Mouse (Mus musculus) cerebellum, adult 2 months (tissue): ENCODE measurements around the gene Kcnb1. TPM values are rescaled to one million over a fixed set of nuclear protein-coding genes. Genes with fewer than 3 reads are reported as not detected.
A peak's percentile ranks its signal among the peaks of the same experiment; 100 is the strongest.

Source experiments
- DNase-seq, 2 experiments: peaks; one replicate each; pipeline ENCODE4 v3.0.0; 2021
- H3K27ac ChIP-seq: fragments of 200-500 bp; 2 replicates; pipeline ENCODE4 v1.5.1; 2012; ENCODE audit warnings: low read length, control low read depth, inconsistent platforms; ENCODE audit not compliant: insufficient read depth
- H3K27me3 ChIP-seq: fragments of 200-500 bp; 2 replicates; pipeline ENCODE4 v1.6.1; 2012; ENCODE audit warnings: inconsistent platforms, mild to moderate bottlenecking, low read length, moderate library complexity; ENCODE audit not compliant: control insufficient read depth, insufficient read depth
- H3K4me1 ChIP-seq: fragments of 200-500 bp; 2 replicates; pipeline ENCODE4 v1.6.1; 2011; ENCODE audit warnings: low read length; ENCODE audit not compliant: control insufficient read depth, insufficient read depth
- H3K4me3 ChIP-seq: fragments of 200-500 bp; replicated peaks from 2 replicates; pipeline ENCODE3; 2011; ENCODE audit warnings: mild to moderate bottlenecking, low read depth, low read length, control low read depth; ENCODE audit not compliant: insufficient read depth
- CTCF ChIP-seq: fragments of 200-500 bp; IDR thresholded peaks from 2 replicates; pipeline ENCODE4 v1.5.1; 2011; ENCODE audit warnings: low read depth, mild to moderate bottlenecking, control low read depth, low read length, moderate library complexity, borderline replicate concordance; ENCODE audit not compliant: insufficient read depth
- POLR2A ChIP-seq: fragments of 200-500 bp; IDR thresholded peaks from 2 replicates; pipeline ENCODE4 v1.6.1; 2011; ENCODE audit warnings: low read length, control low read depth, borderline replicate concordance; ENCODE audit not compliant: insufficient read depth
- WGBS: fragments of 180-500 bp; shearing (Covaris S2); methylation state at CpG from one replicate; pipeline ENCODE4 v1.1.7; 2018; 5-methylcytosine and 5-hydroxymethylcytosine counted together
- polyA plus RNA-seq: library from polyadenylated mRNA; depleted of rRNA; stranded (reverse); fragments of >200 nt; gene quantifications from 2 replicates; pipeline ENCODE4 v1.2.3, GENCODE M21; 2012

Gene Kcnb1
- polyA plus RNA-seq, 1 experiment, result 9.2 TPM

DNA sequence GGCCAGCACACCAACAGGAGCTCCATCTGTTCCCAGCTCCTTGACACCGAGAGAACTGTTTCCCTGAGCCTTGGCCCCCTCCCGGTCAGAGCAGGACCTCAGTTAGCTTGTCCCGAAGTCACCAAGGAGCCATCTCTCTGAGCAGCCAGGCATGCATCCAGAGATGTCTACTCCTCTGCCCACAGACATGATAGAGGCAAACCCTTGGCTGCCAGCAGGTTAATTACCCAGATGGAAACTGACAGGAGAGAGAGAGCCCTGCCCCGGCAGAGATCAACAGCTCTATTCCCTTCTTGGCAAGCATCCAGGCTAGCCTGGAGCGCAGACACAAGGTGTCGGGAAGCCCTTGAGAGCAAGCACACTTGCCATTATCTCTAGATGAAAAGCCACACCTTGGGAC, 119.6 kb downstream of the Kcnb1 start:
- 8% methylated on average over 6 of the region's 6 CpGs for WGBS
- TF ChIP-seq POLR2A (no peak), CTCF (no peak)
- peak; percentile 72 to 86 for DNase-seq

DNA sequence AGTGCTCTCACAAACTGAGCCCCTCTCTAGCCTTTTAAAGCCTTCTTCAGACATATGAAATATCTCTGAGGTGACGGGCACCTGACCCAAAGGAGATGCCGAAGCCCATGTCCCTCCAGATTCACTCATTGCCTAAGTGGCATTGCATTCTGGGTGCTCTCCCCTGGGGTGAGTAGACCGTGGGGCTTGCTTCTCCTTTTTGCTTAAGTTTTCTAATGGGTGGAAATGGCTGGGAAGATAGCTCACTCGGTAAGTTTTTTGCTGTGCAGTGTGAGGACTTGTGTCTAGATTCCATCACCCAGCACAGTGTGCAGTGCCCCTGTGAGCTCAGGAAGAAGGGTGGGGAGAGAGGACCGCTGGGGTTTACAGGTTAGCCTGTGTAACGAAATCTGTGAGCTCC, 122.4 kb downstream of the Kcnb1 start:
- 83% methylated on average over 6 of the region's 6 CpGs for WGBS
- TF ChIP-seq POLR2A (no peak), CTCF (no peak)
- no peak overlapping the region for H3K4me3 ChIP-seq

More for the DNA sequence above, 119.6 kb downstream of the Kcnb1 start:
- H3K4me1 ChIP-seq, result peaks cover 18% of the 10 kb centered on the region
- H3K27me3 ChIP-seq, result no peaks in the 10 kb centered on the region
- no peak overlapping the region for H3K27ac ChIP-seq
- no peak overlapping the region for H3K4me3 ChIP-seq

DNA sequence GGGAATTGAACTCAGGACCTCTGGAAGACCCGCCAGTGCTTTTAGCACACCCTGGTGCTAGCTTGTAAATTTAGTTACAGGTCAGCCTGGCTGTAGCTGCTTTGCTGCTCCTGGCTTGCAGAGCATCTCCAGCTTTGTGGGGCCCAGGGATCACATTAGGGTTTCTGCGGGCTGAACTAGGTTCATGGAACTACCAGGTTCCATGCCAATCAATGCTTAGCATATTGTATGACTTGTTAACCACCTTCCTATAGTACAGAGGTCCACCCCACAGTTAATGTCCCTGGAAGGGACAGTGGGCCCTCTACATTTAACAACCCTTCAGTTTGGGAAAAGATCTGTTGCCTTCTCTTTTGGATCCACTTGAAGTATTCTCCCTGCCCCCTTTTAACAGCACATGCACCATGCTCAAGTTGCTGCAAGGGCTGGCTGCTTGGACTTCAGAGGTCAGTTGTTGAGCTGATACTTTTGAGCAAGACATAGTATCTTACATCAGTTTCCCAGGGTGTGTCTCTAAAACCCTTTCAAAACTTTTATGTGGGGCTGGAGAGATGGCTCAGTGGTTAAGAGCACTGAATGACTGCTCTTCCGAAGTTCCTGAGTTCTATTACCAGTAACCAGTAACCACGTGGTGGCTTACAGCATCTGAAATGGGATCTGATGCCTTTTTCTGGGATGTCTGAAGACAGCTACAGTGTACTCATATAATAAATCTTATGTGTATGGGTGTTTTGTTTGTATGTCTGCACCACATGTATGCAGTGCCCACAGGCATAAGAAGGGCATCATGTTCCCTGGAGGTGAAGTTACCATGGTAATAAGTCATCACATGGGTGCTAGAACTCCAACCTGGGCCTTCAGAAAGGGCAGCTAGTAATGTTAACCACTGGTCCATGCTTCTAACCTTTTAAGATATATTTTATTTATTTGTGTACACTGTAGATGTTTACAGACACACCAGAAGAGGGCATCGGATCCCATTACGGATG, 123.1 kb downstream of the Kcnb1 start:
- no peak overlapping the region for H3K4me3 ChIP-seq
- DNase-seq, result no peak
- 76% methylated on average over 6 of the region's 6 CpGs for WGBS
- no peaks in the 10 kb centered on the region for H3K27me3 ChIP-seq
- H3K27ac ChIP-seq, result no peak overlapping the region
- peaks cover 22% of the 10 kb centered on the region for H3K4me1 ChIP-seq
- TF ChIP-seq CTCF, result no peak
- no peak for TF ChIP-seq POLR2A

More for the DNA sequence above, 122.4 kb downstream of the Kcnb1 start:
- H3K27me3 ChIP-seq, result no peaks in the 10 kb centered on the region
- no peak overlapping the region for H3K27ac ChIP-seq
- peaks cover 24% of the 10 kb centered on the region for H3K4me1 ChIP-seq
- DNase-seq, result no peak

DNA sequence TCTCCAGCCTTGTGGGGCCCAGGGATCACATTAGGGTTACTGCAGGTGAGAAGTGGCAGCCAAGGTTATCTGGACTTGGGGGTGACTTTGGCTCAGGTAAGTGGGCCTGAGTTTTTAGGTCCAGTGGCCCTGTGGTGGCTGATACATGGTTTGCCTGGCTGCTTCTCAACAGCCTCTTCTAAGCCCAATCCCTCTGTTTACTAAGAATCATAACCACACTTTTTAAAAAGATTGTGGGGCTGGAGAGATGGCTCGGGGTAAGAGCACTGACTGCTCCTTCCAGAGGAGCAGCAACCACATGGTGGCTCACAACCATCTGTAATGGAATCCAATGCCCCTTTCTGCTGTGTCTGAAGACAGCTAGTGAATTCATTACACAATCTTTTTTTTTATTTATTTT, 123.9 kb downstream of the Kcnb1 start:
- Histone ChIP-seq H3K4me1 (peaks cover 28% of the 10 kb centered on the region), H3K4me3 (no peak overlapping the region), H3K27ac (no peak overlapping the region), H3K27me3 (no peaks in the 10 kb centered on the region)
- no peak for DNase-seq
- TF ChIP-seq CTCF (no peak), POLR2A (no peak)
- WGBS, result 97% methylated on average over 1 of the region's 1 CpGs

DNA sequence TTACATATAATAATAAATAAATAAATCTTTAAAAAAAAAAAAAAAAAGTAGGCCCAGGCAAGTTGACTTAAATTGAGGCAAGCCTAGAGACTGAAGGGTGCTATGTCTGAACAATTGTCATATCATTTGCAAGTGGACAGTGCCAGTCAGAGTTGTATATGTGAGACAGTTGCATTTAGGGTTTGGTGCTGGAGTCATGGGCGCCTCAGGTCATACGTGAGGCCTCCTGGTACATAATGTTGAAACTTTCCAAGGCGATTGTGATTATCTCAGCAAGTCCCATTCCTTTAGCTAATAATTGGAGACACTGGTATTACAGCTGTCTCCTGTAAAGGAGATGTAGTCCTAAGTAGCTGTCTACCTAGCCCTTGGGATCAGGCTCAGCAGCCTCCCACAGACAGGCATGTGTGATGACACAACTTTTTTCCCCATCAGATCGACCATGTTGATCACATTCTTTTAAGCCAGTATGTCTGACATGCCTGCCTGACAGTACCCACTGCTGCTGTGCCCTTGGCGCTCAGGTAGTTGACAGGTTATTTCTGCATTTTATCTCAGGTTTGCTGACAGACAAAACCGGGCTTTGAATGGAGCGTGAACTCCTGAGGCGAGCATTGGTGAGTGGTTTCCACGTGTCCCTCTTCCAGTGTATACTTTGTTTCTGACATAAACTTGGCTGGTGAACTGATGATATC, 125.2 kb downstream of the Kcnb1 start:
- 58% methylated on average over 9 of the region's 9 CpGs for WGBS
- H3K27ac ChIP-seq, result no peak overlapping the region

DNA sequence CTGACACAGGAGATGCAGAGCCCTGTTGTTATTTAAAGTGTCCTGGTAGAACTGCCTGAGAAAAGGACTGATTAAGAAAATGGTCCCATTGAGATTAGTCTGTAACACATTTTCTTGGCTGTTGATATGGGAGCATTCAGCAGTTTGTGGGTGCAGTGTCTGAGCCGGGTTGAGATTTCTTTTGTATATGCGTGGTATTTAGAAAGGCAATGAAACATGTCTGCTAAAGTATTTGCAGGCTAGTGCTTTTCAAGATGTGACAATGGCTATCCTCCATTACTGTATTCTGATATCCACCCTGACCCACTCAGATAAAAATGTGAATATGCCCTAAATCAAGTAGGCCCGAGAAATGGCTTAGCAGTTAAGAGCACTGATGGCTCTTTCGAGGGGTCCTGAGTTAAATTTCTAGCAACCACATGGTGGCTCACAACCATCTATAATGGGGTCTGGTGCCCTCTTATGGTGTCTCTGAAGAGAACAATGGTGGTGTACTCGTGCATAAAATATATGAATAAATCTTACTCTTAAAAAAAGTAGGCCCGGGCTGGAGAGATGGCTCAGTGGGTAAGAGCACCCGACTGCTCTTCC, 126.0 kb downstream of the Kcnb1 start:
- peaks cover 20% of the 10 kb centered on the region; the same call in 1 of the 2 replicates for H3K4me1 ChIP-seq
- H3K27me3 ChIP-seq, result no peaks in the 10 kb centered on the region
- H3K4me3 ChIP-seq, result peak overlapping the region; percentile 73
- no peak for DNase-seq
- H3K27ac ChIP-seq, result no peak overlapping the region
- 26% methylated on average over 7 of the region's 7 CpGs for WGBS
- no peak for TF ChIP-seq CTCF
- no peak for TF ChIP-seq POLR2A

More for the DNA sequence above, 125.2 kb downstream of the Kcnb1 start:
- H3K4me3 ChIP-seq, result no peak overlapping the region
- DNase-seq, result no peak
- H3K4me1 ChIP-seq, result peaks cover 20% of the 10 kb centered on the region; the same call in 1 of the 2 replicates
- H3K27me3 ChIP-seq, result no peaks in the 10 kb centered on the region
- no peak for TF ChIP-seq POLR2A
- no peak for TF ChIP-seq CTCF
